ENCODE assay signal across 11 mouse cellular contexts in the genomic region with DNA sequence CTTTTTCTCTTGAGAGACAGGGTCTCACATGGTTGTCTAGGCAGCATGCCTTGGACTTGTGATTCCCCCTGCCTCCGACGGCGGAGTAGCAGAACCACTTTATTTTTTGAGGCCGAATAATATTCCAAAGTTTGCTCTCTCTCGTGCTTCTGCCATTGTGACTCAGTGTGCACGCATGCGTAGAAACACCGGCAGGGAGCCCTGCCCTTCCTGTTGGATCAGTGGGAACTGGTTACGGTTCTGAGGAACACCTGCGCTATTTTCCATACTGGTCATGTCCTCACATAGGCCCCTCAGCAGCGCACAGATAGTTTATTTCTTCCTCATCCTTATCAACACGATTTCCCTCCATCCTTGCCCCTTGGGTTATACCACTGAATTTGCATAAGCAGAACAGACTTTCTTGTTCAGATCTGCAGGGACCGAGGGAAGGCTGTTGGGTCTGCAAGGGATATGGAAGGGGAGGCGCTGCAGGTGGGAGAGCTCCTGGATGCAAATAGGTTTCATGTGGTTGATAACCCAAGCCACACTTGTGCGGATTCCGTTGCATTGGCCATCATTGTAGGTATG.
DNase-seq lines count a peak whose midpoint lies in the region; ATAC-seq lines count a peak whose summit lies in the region.
"Had no signal": no experiment of that assay in that cellular context is flagged by ENCODE, and none has a peak within 500 bp of the region (broad histone marks: within the 10 kb centered on the region; RNA-seq: fewer than 3 reads in every experiment).

No protein-coding gene starts in this region.

- 25% methylated on average over 16 of the region's 16 CpGs for WGBS in lung, embryonic 15.5 days
- 31% methylated on average over 16 of the region's 16 CpGs for WGBS in forebrain, embryonic 14.5 days
- WGBS in limb, embryonic 13.5 days, result 29% methylated on average over 16 of the region's 16 CpGs
- WGBS in stomach, embryonic 15.5 days, result 30% methylated on average over 16 of the region's 16 CpGs

- peak overlapping the region; percentile 50 for H3K4me2 ChIP-seq in lung, embryonic 15.5 days
- H3K4me2 ChIP-seq in forebrain, embryonic 14.5 days (ENCODE audit: low read length), result peak overlapping the region; percentile 21
- peak overlapping the region; percentile 58 for H3K4me2 ChIP-seq in limb, embryonic 13.5 days (replicated peaks)
- H3K4me2 ChIP-seq in stomach, embryonic 15.5 days, result peak overlapping the region; percentile 51

- no peaks in the 10 kb centered on the region for H3K36me3 ChIP-seq in lung, embryonic 15.5 days
- no peaks in the 10 kb centered on the region for H3K36me3 ChIP-seq in forebrain, embryonic 14.5 days (ENCODE audit: control insufficient read depth, insufficient read depth, low read length)
- no peaks in the 10 kb centered on the region for H3K36me3 ChIP-seq in limb, embryonic 13.5 days
- H3K36me3 ChIP-seq in stomach, embryonic 15.5 days, result no peaks in the 10 kb centered on the region

- ATAC-seq in lung, embryonic 15.5 days (ENCODE audit: borderline replicate concordance, extremely low read depth, low FRiP score, low TSS enrichment), result no peak
- ATAC-seq in forebrain, embryonic 14.5 days, result no peak
- no peak for ATAC-seq in limb, embryonic 13.5 days (ENCODE audit: low FRiP score, low read depth)
- ATAC-seq in stomach, embryonic 15.5 days (ENCODE audit: insufficient read depth, low FRiP score, low read depth), result no peak

- no peak for DNase-seq in lung, postnatal 14 days
- peak; percentile 10 for DNase-seq in forebrain, embryonic 14.5 days (ENCODE audit: low spot score)
- no peak for DNase-seq in right cerebral cortex, postnatal 36 days (ENCODE audit: low spot score in 2 of 2)
- no peak for DNase-seq in left cerebral cortex, adult 8-10 months (ENCODE audit: low spot score in 2 of 2)
- DNase-seq in gastrocnemius, adult 18-20 months (ENCODE audit: low spot score), result no peak
- DNase-seq: adrenal gland, adult 8-10 months; spleen, adult 18-20 months had no signal

- peaks cover 7% of the 10 kb centered on the region; the same call in 1 of the 2 replicates for H3K4me1 ChIP-seq in lung, embryonic 15.5 days
- H3K4me1 ChIP-seq in forebrain, embryonic 14.5 days (ENCODE audit: control insufficient read depth, insufficient read depth, low read length), result no peaks in the 10 kb centered on the region
- H3K4me1 ChIP-seq in limb, embryonic 13.5 days, result peaks cover 12% of the 10 kb centered on the region
- no peaks in the 10 kb centered on the region for H3K4me1 ChIP-seq in stomach, embryonic 15.5 days

- H3K4me3 ChIP-seq in lung, embryonic 15.5 days, result peak overlapping the region; percentile 21; the same call in 1 of the 2 replicates
- H3K4me3 ChIP-seq in forebrain, embryonic 14.5 days (ENCODE audit: low read depth, low read length), result no peak overlapping the region
- peak overlapping the region; percentile 24 for H3K4me3 ChIP-seq in limb, embryonic 13.5 days
- peak overlapping the region; percentile 16 for H3K4me3 ChIP-seq in stomach, embryonic 15.5 days (replicated peaks)

- H3K27me3 ChIP-seq in lung, embryonic 15.5 days, result no peaks in the 10 kb centered on the region; the same call in 1 of the 2 replicates
- H3K27me3 ChIP-seq in forebrain, embryonic 14.5 days (replicated peaks; ENCODE audit: control insufficient read depth, insufficient read depth, low read length), result no peaks in the 10 kb centered on the region
- H3K27me3 ChIP-seq in limb, embryonic 13.5 days, result peaks cover 20% of the 10 kb centered on the region; the same call in 1 of the 2 replicates
- no peaks in the 10 kb centered on the region for H3K27me3 ChIP-seq in stomach, embryonic 15.5 days (replicated peaks)

- H3K27ac ChIP-seq in lung, embryonic 15.5 days, result no peak overlapping the region
- H3K27ac ChIP-seq in forebrain, embryonic 14.5 days (ENCODE audit: low read depth, low read length), result no peak overlapping the region
- H3K27ac ChIP-seq in limb, embryonic 13.5 days, result no peak overlapping the region
- H3K27ac ChIP-seq in stomach, embryonic 15.5 days, result no peak overlapping the region
- H3K27ac ChIP-seq: liver, embryonic 14.5 days had no signal

- H3K9me3 ChIP-seq in lung, embryonic 15.5 days, result no peaks in the 10 kb centered on the region
- H3K9me3 ChIP-seq in forebrain, embryonic 14.5 days (replicated peaks; ENCODE audit: control insufficient read depth, low read length), result no peaks in the 10 kb centered on the region
- no peaks in the 10 kb centered on the region for H3K9me3 ChIP-seq in limb, embryonic 13.5 days
- H3K9me3 ChIP-seq in stomach, embryonic 15.5 days, result no peaks in the 10 kb centered on the region

- no peak overlapping the region for H3K9ac ChIP-seq in lung, embryonic 15.5 days
- H3K9ac ChIP-seq in forebrain, embryonic 14.5 days (ENCODE audit: low read length), result no peak overlapping the region
- no peak overlapping the region; the same call in 1 of the 2 replicates for H3K9ac ChIP-seq in limb, embryonic 13.5 days
- no peak overlapping the region for H3K9ac ChIP-seq in stomach, embryonic 15.5 days
- H3K9ac ChIP-seq: liver, embryonic 14.5 days had no signal
